Mouse (Mus musculus) MEL (cell line): ENCODE data around the gene Arl3.

ENCODE experiments used
- CHD2 ChIP-seq: IDR thresholded peaks from 2 replicates; pipeline ENCODE4 v1.6.1; 2011; ENCODE audit warnings: low read length, improper control_type of control experiment
- CTCF ChIP-seq, 3 experiments: IDR thresholded peaks in 2 of 3; conservative IDR thresholded peaks in 1 of 3; 2 replicates each; pipeline ENCODE4 v1.5.1; 2011 to 2012; ENCODE audit warnings: low read length in 3 of 3, low read depth in 2 of 3, mild to moderate bottlenecking in 2 of 3, improper control_type of control experiment in 1 of 3, inconsistent platforms in 1 of 3, mixed read lengths in 1 of 3, moderate library complexity in 1 of 3; ENCODE audit not compliant: control insufficient read depth in 1 of 3, insufficient read depth in 1 of 3, poor library complexity in 1 of 3, severe bottlenecking in 1 of 3
- E2F4 ChIP-seq: IDR thresholded peaks from 2 replicates; pipeline ENCODE4 v1.6.1; 2011; ENCODE audit warnings: low read depth, low read length, improper control_type of control experiment, borderline replicate concordance
- GATA1 ChIP-seq: IDR thresholded peaks from 2 replicates; pipeline ENCODE4 v1.6.1; 2011; ENCODE audit warnings: low read depth, low read length, improper control_type of control experiment
- HCFC1 ChIP-seq: IDR thresholded peaks from 2 replicates; pipeline ENCODE4 v1.6.1; 2012; ENCODE audit warnings: low read depth, mild to moderate bottlenecking, inconsistent platforms, low read length, improper control_type of control experiment, moderate library complexity
- JUND ChIP-seq: IDR thresholded peaks from 2 replicates; pipeline ENCODE4 v1.6.1; 2011; ENCODE audit warnings: low read depth, mild to moderate bottlenecking, improper control_type of control experiment, low read length
- KAT2A ChIP-seq: conservative IDR thresholded peaks from 2 replicates; pipeline ENCODE4 v1.6.1; 2012; ENCODE audit warnings: low read depth, low read length, improper control_type of control experiment, inconsistent platforms
- NELFE ChIP-seq: IDR thresholded peaks from 2 replicates; pipeline ENCODE4 v1.6.1; 2011; ENCODE audit warnings: low read depth, low read length, improper control_type of control experiment
- POLR2A ChIP-seq, 2 experiments: IDR thresholded peaks; 2 replicates each; pipeline ENCODE4 v1.6.1; 2011 to 2012; ENCODE audit warnings: low read length in 2 of 2, mild to moderate bottlenecking in 2 of 2, control low read depth in 1 of 2, improper control_type of control experiment in 1 of 2, low read depth in 1 of 2, moderate library complexity in 1 of 2; ENCODE audit not compliant: control insufficient read depth in 1 of 2, insufficient read depth in 1 of 2, poor library complexity in 1 of 2
- TAL1 ChIP-seq: IDR thresholded peaks from 2 replicates; pipeline ENCODE4 v1.6.1; 2012; ENCODE audit warnings: mild to moderate bottlenecking, inconsistent platforms, low read length, moderate library complexity, mixed read lengths
- TBP ChIP-seq: IDR thresholded peaks from 2 replicates; pipeline ENCODE4 v1.8.0; 2011; ENCODE audit warnings: low read depth, low read length, improper control_type of control experiment
- ZC3H11A ChIP-seq: IDR thresholded peaks from 2 replicates; pipeline ENCODE4 v1.6.1; 2012; ENCODE audit warnings: low read depth, mild to moderate bottlenecking, inconsistent platforms, low read length, improper control_type of control experiment
- ZKSCAN1 ChIP-seq: IDR thresholded peaks from 2 replicates; pipeline ENCODE4 v1.6.1; 2012; ENCODE audit warnings: low read depth, mild to moderate bottlenecking, inconsistent platforms, low read length, improper control_type of control experiment, moderate library complexity
- ZNF384 ChIP-seq: IDR thresholded peaks from 2 replicates; pipeline ENCODE4 v1.6.1; 2012; ENCODE audit warnings: low read depth, mild to moderate bottlenecking, inconsistent platforms, low read length, improper control_type of control experiment

- TF ChIP-seq CTCF (IDR thresholded peaks at IDR 0.05 in 2 of 3, conservative IDR thresholded peaks at IDR 0.05 in 1 of 3; ENCODE audit: control insufficient read depth in 1 of 3, insufficient read depth in 1 of 3, low read depth in 2 of 3, low read length in 3 of 3, poor library complexity in 1 of 3, severe bottlenecking in 1 of 3) (peak in 2 of 3 experiments; percentile 18 to 29; a peak in 3 of 6 replicates), TBP (peak; percentile 23; the same call in 1 of the 2 replicates), JUND (0 out of 2 replicates have a peak, but pooled peaks have one; percentile 42), CHD2 (peak; percentile 60; the same call in 1 of the 2 replicates), HCFC1 (0 out of 2 replicates have a peak, but pooled peaks have one; percentile 63), ZNF384 (peak; percentile 76), KAT2A (no peak), TAL1 (peak; percentile 71), NELFE (peak; percentile 36; the same call in 1 of the 2 replicates), ZC3H11A (no peak), POLR2A (IDR thresholded peaks at IDR 0.05; ENCODE audit: control insufficient read depth in 1 of 2, insufficient read depth in 1 of 2, low read depth in 1 of 2, low read length in 2 of 2, poor library complexity in 1 of 2) (peak in 1 of 2 experiments; percentile 59; a peak in 1 of 4 replicates), GATA1 (peak; percentile 90), E2F4 (no peak), ZKSCAN1 (peak; percentile 65; the same call in 1 of the 2 replicates)
Measured at GRCm38 (mm10) chr19:46532031-46532688, 40.8 kb downstream of the Arl3 start.
